ENCODE assay signal across 8 mouse cellular contexts in the genomic region with DNA sequence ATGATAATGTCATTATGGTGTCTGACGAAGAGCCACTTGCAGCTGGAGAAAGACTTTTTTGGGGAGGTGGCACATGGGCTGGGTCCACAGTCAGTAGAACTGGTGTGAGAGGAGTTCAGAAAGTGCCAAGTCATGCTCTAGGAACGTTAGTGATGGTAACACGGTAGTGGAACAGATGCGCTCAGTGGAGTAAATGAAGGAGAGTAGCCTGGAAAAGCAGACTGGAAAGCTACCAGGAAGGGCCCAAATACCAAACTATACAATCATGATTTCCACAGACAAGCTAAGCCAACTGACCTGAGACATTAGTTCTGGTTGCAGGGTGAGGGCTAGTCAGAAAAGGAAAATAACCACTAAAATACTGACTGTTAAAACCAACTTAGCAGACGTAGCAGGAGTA. TPM values are rescaled to one million over a fixed set of nuclear protein-coding genes. Genes with fewer than 3 reads are reported as not detected.
A peak's percentile ranks its signal among the peaks of the same experiment; 100 is the strongest.
DNase-seq lines count a peak whose midpoint lies in the region; ATAC-seq and TF ChIP-seq lines count a peak whose summit lies in the region.

No protein-coding gene starts in this region.

- no peak for ATAC-seq in heart, embryonic 15.5 days (replicated peaks; ENCODE audit: insufficient number of reproducible peaks, insufficient read depth, low FRiP score, low read depth)
- ATAC-seq in liver, embryonic 16.5 days (ENCODE audit: low read depth) = peak; percentile 70

- no peaks in the 10 kb centered on the region for H3K9me3 ChIP-seq in heart, embryonic 15.5 days (replicated peaks)
- H3K9me3 ChIP-seq in liver, embryonic 16.5 days (replicated peaks; ENCODE audit: control insufficient read depth, low read length) = no peaks in the 10 kb centered on the region

- 15% methylated on average over 5 of the region's 5 CpGs for WGBS in lung, adult 2 months
- 31% methylated on average over 5 of the region's 5 CpGs for WGBS in heart, embryonic 15.5 days
- 8% methylated on average over 5 of the region's 5 CpGs for WGBS in liver, embryonic 16.5 days (ENCODE audit: insufficient replicate concordance)

- no peak for TF ChIP-seq CTCF in lung, adult 2 months (IDR thresholded peaks at IDR 0.05; ENCODE audit: insufficient read depth, low read length)

- H3K27me3 ChIP-seq in heart, embryonic 15.5 days = peaks cover 11% of the 10 kb centered on the region; the same call in 1 of the 2 replicates
- peaks cover 9% of the 10 kb centered on the region for H3K27me3 ChIP-seq in liver, embryonic 16.5 days (ENCODE audit: control insufficient read depth, insufficient read depth, low read depth, low read length)

- H3K9ac ChIP-seq in heart, embryonic 15.5 days = 0 out of 2 replicates have a peak overlapping the region, but pooled peaks have one; percentile 19
- peak overlapping the region; percentile 61 for H3K9ac ChIP-seq in liver, embryonic 16.5 days (ENCODE audit: low read depth, low read length)

- H3K4me2 ChIP-seq in heart, embryonic 15.5 days = peak overlapping the region; percentile 73
- peak overlapping the region; percentile 95 for H3K4me2 ChIP-seq in liver, embryonic 16.5 days (ENCODE audit: low read depth, low read length)

- H3K4me1 ChIP-seq in lung, adult 2 months (ENCODE audit: control insufficient read depth, insufficient read depth, low read length) = peaks cover 5% of the 10 kb centered on the region
- peaks cover 4% of the 10 kb centered on the region; the same call in 1 of the 2 replicates for H3K4me1 ChIP-seq in brown adipose tissue, adult 24 weeks (ENCODE audit: control insufficient read depth, insufficient read depth, insufficient read length, low read length)
- H3K4me1 ChIP-seq in heart, embryonic 15.5 days (replicated peaks) = peaks cover 18% of the 10 kb centered on the region
- peaks cover 24% of the 10 kb centered on the region for H3K4me1 ChIP-seq in liver, embryonic 16.5 days (ENCODE audit: control insufficient read depth, low read depth, low read length)

- no peak for DNase-seq in lung, adult 2 months
- DNase-seq in lung, postnatal 14 days = no peak
- DNase-seq in natural killer cell, adult 2 months (ENCODE audit: low spot score in 2 of 2) = no peak
- no peak for DNase-seq in right cerebral cortex, postnatal 36 days (ENCODE audit: low spot score in 2 of 2)
- no peak for DNase-seq in kidney, postnatal 14 days

- H3K36me3 ChIP-seq in heart, embryonic 15.5 days = peaks cover 13% of the 10 kb centered on the region
- peaks cover 12% of the 10 kb centered on the region for H3K36me3 ChIP-seq in liver, embryonic 16.5 days (ENCODE audit: control insufficient read depth, insufficient read depth)

- no peak overlapping the region for H3K27ac ChIP-seq in brown adipose tissue, adult 24 weeks (replicated peaks; ENCODE audit: low read depth, low read length)
- no peak overlapping the region for H3K27ac ChIP-seq in heart, embryonic 15.5 days
- H3K27ac ChIP-seq in liver, embryonic 16.5 days (ENCODE audit: low read length) = peak overlapping the region; percentile 93

- no peak for TF ChIP-seq POLR2A in lung, adult 2 months (IDR thresholded peaks at IDR 0.05; ENCODE audit: borderline replicate concordance, extremely low read depth, low read depth, low read length)

- peak overlapping the region; percentile 34 for H3K4me3 ChIP-seq in lung, adult 2 months (replicated peaks; ENCODE audit: extremely low read depth, low read depth, low read length)
- peak overlapping the region; percentile 29 for H3K4me3 ChIP-seq in brown adipose tissue, adult 24 weeks (ENCODE audit: insufficient read depth, low read depth, low read length)
- H3K4me3 ChIP-seq in heart, embryonic 15.5 days = peak overlapping the region; percentile 40
- peak overlapping the region; percentile 79 for H3K4me3 ChIP-seq in liver, embryonic 16.5 days (ENCODE audit: low read depth, low read length)

RNA-seq across cellular contexts. Expression of gene Cutal, which starts 4.5 kb away (rescaled TPM):
- polyA plus RNA-seq in lung, adult 2 months (2012; rRNA removed) = 30.6 and 30.8 TPM in 2 replicates
- not detected in 2 replicates for polyA plus RNA-seq in brown adipose tissue, adult 24 weeks (2012; ENCODE audit: insufficient read depth, insufficient read length, missing spikeins)
- 0.14 and 0.16 TPM in 2 replicates for polyA plus RNA-seq in heart, embryonic 15.5 days (2015; fragmentation: Nextera tagmentation; extraction: Ambion mirVana)
- 9.5 and 11.6 TPM in 2 replicates for polyA plus RNA-seq in liver, embryonic 16.5 days (2015; fragmentation: Nextera tagmentation; extraction: Ambion mirVana)

RNA-seq across cellular contexts. Expression of gene Psmd5, which starts 5.1 kb away (rescaled TPM):
- polyA plus RNA-seq in lung, adult 2 months (2012; rRNA removed) = 7.8 and 11.7 TPM in 2 replicates
- 33.2 and 33.9 TPM in 2 replicates for polyA plus RNA-seq in brown adipose tissue, adult 24 weeks (2012; ENCODE audit: insufficient read depth, insufficient read length, missing spikeins)
- 45.4 and 52.0 TPM in 2 replicates for polyA plus RNA-seq in heart, embryonic 15.5 days (2015; fragmentation: Nextera tagmentation; extraction: Ambion mirVana)
- polyA plus RNA-seq in liver, embryonic 16.5 days (2015; fragmentation: Nextera tagmentation; extraction: Ambion mirVana) = 63.5 and 65.3 TPM in 2 replicates

RNA-seq across cellular contexts. Expression of gene Gm34653, which starts 36.9 kb away (rescaled TPM):
- polyA plus RNA-seq in lung, adult 2 months (2012; rRNA removed) = not detected in 2 replicates
- polyA plus RNA-seq in brown adipose tissue, adult 24 weeks (2012; ENCODE audit: insufficient read depth, insufficient read length, missing spikeins) = not detected in 2 replicates
- polyA plus RNA-seq in heart, embryonic 15.5 days (2015; fragmentation: Nextera tagmentation; extraction: Ambion mirVana) = not detected in 2 replicates
- polyA plus RNA-seq in liver, embryonic 16.5 days (2015; fragmentation: Nextera tagmentation; extraction: Ambion mirVana) = not detected in 2 replicates

RNA-seq across cellular contexts. Expression of gene Fbxw2, which starts 43.6 kb away (rescaled TPM):
- 46.0 and 59.3 TPM in 2 replicates for polyA plus RNA-seq in lung, adult 2 months (2012; rRNA removed)
- 55.3 and 59.9 TPM in 2 replicates for polyA plus RNA-seq in brown adipose tissue, adult 24 weeks (2012; ENCODE audit: insufficient read depth, insufficient read length, missing spikeins)
- polyA plus RNA-seq in heart, embryonic 15.5 days (2015; fragmentation: Nextera tagmentation; extraction: Ambion mirVana) = 57.5 and 65.2 TPM in 2 replicates
- polyA plus RNA-seq in liver, embryonic 16.5 days (2015; fragmentation: Nextera tagmentation; extraction: Ambion mirVana) = 51.0 and 52.9 TPM in 2 replicates

RNA-seq across cellular contexts. Expression of gene Phf19, which starts 44.1 kb away (rescaled TPM):
- polyA plus RNA-seq in lung, adult 2 months (2012; rRNA removed) = 1.1 and 1.5 TPM in 2 replicates
- polyA plus RNA-seq in brown adipose tissue, adult 24 weeks (2012; ENCODE audit: insufficient read depth, insufficient read length, missing spikeins) = 2.3 and 2.4 TPM in 2 replicates
- polyA plus RNA-seq in heart, embryonic 15.5 days (2015; fragmentation: Nextera tagmentation; extraction: Ambion mirVana) = 1.9 and 3.3 TPM in 2 replicates
- 1.3 and 1.7 TPM in 2 replicates for polyA plus RNA-seq in liver, embryonic 16.5 days (2015; fragmentation: Nextera tagmentation; extraction: Ambion mirVana)

Comparison
In these comparisons a context has a peak if more than half of its experiments do, and no peak if none do; other contexts are left out.
1. H3K4me3 ChIP-seq: peak in every context shown above with its lines; median percentile 79 in liver, embryonic 16.5 days; 40 in heart, embryonic 15.5 days; 34 in lung, adult 2 months; 29 in brown adipose tissue, adult 24 weeks.